Mouse (Mus musculus): Measurements from ENCODE around the gene Dusp5. TPM values are rescaled to one million over a fixed set of nuclear protein-coding genes. Genes with fewer than 3 reads are reported as not detected.

The Dusp5 gene
- polyA plus RNA-seq, 1 experiment = not detected

DNA sequence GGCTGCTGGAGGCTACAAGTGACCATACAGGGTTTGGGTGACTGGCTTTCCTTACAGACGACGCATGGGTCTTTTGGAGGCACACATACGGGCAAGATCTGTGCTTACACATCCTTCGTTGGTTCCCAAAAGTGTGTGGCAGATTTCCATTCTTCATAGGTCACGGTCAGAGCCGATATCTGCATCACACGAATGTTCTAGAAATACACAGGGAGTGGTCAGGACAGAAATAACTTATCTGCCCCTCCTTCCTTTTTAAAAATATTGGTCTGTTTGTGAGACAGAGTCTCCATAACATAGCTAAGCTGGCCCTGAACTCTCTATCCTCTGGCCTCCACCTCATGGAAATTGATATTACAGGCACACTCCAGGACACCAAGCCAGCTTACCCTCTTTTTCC is 24.7 kb upstream of the Dusp5 start:
- no peak for TF ChIP-seq GATA1 (IDR thresholded peaks at IDR 0.05; ENCODE audit: low read length)

DNA sequence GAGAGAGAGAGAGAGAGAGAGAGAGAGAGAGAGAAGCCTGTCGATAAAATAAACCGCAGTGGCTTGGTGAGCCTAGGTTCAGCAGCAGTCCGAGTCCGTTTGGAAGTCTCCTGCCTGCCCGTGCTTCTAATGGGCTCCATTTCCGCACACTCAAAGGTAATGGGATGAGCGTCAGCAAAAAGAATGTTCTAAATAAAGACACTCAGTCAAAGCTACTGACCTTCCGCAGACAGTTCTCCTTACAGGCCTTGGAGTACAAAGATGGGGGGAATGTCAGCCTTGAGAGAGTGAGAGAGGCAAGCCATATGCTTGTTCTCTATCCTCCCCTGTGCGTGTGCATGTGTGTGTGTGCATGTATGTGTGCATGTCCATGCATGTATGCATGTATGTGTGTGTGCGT is 23.2 kb upstream of the Dusp5 start:
- TF ChIP-seq GATA1 (IDR thresholded peaks at IDR 0.05; ENCODE audit: low read length) = no peak

DNA sequence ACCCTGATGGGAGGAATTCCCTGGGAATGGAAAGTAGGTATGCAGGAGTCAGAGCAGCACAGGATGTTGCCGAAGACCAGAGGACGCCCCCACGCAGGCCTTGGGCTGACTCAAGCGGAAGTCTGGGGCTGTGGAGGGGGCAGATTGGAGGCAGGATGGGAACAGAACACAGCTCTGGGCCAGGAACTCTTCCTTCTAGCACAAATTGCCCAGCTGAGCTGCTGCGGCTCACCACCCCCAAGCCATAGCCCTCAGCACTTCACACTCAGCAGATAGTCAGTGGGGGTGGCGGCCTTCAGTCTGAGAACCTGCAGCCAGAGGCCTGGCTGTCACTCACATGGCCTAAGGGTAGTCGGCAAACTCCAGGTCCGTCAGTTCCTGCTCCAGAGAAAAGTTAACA is 21.4 kb upstream of the Dusp5 start:
- no peak for TF ChIP-seq GATA1 (IDR thresholded peaks at IDR 0.05; ENCODE audit: low read length)

DNA sequence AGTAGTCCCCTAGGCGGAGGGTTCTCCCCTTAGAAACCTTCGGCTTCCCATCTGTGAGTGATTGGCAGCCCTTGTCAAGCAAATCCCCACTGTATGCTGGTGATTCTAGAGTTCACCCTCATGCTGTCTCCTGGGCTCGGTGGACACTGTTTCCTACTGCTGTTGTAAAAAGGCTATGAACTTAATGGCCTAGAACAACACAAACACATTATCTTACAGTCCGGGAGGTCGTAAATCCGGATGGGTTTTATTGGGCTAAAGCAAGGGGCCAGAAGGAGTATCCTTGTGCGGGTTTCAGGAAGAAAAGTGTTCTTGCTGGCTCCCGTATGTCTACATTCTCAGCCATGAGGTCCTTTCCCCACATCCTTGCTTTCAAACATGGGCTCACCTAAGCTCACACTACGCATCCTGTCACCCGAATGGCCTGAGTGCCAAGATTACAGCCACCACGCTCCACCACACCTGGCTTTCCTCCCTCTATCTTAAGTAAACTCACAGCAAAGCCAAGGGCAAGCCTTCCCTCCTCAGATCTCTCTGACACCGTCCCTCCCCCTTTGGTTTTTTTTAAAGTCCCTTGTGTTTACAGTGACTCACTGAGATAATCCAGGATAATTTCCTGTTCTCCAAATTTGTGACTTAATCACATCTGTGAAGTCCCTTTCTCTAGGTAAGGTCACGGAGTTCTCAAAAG is 17.5 kb upstream of the Dusp5 start:
- no peak for TF ChIP-seq GATA1 (IDR thresholded peaks at IDR 0.05; ENCODE audit: low read length)

DNA sequence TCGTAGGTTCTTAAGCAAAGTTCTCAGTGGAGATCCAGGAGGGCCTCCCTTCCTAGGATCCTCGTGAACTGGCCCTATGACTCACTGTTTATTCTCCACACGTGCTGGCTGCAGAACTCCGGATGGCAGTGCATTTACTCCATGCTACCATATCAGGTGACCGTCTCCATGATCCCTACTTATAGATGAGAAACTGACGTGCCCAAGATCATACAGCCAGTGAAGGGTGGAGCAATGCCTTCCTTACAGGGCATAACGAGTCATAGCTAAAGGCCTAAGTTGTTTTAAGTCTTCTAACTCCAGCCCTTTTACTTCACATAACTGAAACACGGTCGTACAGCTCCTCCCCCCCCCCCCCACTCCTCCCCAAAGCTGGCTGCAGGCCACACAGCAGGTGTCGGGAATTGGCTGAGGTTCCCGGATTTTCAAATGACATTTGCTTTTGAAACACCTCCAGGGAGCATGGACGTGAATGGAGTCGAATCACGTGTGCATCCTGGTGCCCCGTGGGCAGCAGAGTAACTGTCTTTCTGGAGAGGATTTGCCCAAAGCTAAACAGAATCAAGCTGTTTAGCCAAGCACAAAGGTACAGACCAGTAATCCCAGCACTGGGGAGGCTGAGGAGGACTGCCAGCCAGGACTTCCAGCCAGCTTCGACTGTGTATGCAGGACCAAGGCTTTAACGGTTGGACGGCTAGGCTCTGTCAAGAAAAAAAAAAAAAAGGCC is 11.4 kb upstream of the Dusp5 start:
- TF ChIP-seq GATA1 (IDR thresholded peaks at IDR 0.05; ENCODE audit: low read length) = no peak

DNA sequence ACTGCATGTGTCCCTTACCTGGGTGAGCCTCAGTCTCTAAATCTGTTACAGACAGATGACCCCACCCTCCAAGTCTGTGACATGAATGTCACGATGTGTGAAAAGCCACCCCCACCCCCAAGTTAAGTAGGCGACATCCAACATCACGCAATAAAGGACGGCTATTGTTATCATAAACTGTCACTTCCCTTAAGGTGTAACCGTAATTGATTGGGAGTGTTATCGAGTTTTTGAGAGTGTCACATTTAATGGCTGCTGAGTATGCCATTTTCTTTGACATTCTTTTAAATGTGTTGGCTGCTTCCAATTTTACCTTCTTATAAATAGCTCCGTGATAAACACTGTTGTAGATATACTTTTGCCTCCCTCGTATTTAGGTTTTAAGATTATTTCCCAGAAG is 9.4 kb upstream of the Dusp5 start:
- TF ChIP-seq GATA1 (IDR thresholded peaks at IDR 0.05; ENCODE audit: low read length) = no peak

- TF ChIP-seq GATA1 (IDR thresholded peaks at IDR 0.05; ENCODE audit: low read length) = no peak
These were observed 8.9 kb upstream of the Dusp5 start for GRCm38 (mm10) chr19:53519981-53520380.

DNA sequence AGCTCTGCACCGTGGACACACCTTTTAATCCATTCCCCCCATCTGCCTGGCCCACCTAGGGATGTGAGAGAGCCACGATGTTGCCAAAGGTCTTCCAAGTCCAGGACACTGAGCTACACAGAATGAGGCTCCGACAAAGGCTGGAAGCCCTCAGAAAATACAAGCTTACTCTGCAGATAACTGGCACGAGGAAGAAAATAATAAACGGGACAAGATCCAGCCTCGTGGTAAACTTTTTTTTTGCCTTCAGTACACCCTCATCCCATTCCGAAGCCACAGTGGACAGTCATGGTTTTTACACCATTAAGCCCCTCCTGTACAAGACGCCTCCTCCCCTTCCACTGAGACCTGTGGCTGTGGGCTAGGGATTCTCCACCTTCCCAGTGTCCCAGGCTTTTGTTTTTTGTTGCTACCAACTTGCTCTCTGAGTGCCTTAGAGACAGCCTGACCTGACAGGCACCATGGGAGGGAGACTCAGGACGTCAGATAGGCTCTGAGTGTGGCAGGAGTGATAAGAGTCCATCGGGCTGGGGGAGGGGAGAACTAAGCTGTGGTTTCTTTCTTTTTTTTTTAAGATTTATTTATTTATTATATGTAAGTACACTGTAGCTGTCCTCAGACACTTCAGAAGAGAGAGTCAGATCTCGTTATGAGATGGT is 7.6 kb upstream of the Dusp5 start:
- no peak for TF ChIP-seq GATA1 (IDR thresholded peaks at IDR 0.05; ENCODE audit: low read length)

- no peak for TF ChIP-seq GATA1 (IDR thresholded peaks at IDR 0.05; ENCODE audit: low read length)
These were observed 1.4 kb upstream of the Dusp5 start for GRCm38 (mm10) chr19:53527480-53527879.

- TF ChIP-seq GATA1 (IDR thresholded peaks at IDR 0.05; ENCODE audit: low read length) = no peak
These were observed 733 bp upstream of the Dusp5 start for GRCm38 (mm10) chr19:53528131-53528621.

DNA sequence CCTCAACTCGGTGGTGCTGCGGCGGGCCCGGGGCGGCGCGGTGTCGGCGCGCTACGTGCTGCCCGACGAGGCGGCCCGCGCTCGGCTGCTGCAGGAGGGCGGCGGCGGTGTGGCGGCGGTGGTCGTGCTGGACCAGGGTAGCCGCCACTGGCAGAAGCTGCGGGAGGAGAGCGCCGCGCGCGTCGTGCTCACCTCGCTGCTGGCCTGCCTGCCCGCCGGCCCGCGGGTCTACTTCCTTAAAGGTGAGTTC is 471 bp downstream of the Dusp5 start:
- TF ChIP-seq GATA1 (IDR thresholded peaks at IDR 0.05; ENCODE audit: low read length) = no peak

DNA sequence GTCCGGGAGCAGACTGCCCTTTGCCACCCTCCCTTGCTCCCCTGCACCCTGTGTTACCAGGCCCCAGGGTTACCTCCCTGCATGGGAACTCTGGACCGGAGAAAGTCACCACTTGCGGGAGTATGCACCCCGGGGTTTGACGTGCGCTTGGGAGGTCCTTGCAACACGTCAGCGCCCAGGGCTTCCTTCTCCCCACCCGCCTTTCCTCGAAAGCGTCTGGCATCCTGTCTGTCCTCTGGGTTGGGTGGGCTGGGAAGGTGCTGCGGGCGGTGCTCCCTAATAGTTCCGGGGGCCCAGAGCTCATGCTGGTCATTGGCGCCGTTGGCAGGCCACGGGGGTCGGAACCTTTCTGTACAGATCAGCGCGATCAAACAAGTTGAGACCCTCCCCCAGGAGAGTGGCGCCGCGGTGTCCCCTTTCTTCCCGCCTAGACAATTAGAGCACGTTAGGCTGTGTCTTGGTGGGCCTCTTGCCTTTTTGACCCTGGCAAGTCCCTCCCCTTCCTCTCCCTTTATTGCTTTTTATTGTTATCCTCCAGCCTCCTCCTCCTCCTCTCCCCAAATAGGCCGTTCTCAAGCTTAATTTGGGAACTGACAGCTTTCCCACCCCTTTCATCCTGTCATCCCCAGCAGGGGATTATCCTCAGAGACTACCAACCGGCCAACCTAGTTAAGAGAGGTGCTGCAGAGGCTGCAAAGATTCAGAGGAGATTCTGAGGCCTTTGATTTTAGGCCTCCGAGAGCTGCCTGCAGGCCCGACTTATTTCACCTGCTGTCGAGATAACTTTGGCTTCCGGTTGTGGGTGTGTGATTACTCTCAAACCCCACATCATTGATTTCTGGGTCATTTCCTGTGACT is 1.0 kb downstream of the Dusp5 start:
- no peak for TF ChIP-seq GATA1 (IDR thresholded peaks at IDR 0.05; ENCODE audit: low read length)

DNA sequence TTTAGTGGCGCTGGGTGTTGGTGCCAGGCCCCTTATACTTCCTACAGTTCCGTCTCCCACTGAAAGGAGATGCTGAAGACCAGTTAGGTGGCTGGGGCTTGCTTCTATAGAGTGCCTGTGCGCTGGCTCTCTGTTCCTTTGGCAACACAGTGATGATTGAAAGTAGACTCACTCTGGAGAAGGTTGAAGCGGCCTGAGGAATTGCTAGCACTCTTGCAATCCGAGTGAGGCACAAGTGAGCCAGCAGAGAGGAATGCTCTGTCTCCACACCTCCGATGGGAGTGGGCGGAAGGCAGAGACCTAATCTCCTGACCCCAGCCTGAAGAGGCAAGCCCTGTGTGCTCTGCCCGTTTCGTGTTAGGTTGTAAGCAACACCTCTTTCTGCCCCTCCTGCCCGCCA is 2.5 kb downstream of the Dusp5 start:
- TF ChIP-seq GATA1 (IDR thresholded peaks at IDR 0.05; ENCODE audit: low read length) = no peak

GRCm38 (mm10) chr19:53532021-53532420 is 3.1 kb downstream of the Dusp5 start:
- no peak for TF ChIP-seq GATA1 (IDR thresholded peaks at IDR 0.05; ENCODE audit: low read length)

GRCm38 (mm10) chr19:53532676-53533075 is 3.8 kb downstream of the Dusp5 start:
- no peak for TF ChIP-seq GATA1 (IDR thresholded peaks at IDR 0.05; ENCODE audit: low read length)

GRCm38 (mm10) chr19:53533236-53533635 is 4.3 kb downstream of the Dusp5 start:
- TF ChIP-seq GATA1 (IDR thresholded peaks at IDR 0.05; ENCODE audit: low read length) = no peak

All from G1E-ER4 (cell line).